Mouse (Mus musculus) NIH3T3 (cell line): ENCODE data around the gene Primpol.
A peak's percentile ranks its signal among the peaks of the same experiment; 100 is the strongest.

Experiments
- DNase-seq: peaks from one replicate; pipeline ENCODE4 v3.0.0-alpha.2; 2012; ENCODE audit warnings: low read depth

Gene Primpol

DNA sequence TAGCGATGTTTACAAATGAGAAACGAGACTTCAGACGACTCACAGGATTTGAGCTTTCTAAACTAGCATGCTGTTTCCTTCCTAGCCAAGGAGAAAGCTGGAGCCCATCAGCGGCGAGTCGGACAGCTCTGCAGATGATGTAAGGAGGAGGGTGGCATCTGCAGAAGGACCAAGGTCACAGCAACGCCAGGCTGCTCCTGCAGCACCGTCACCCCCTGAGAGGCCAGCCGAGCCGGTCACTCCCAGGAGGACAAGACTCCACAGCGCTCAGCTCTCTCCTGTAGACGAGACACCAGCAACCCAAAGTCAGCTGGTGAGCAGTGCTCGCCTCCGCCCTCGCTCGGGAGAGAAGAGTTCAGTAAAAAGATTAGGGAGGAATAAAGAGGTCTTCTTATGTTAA is 54.7 kb downstream of the Primpol start:
- no peak for DNase-seq

DNA sequence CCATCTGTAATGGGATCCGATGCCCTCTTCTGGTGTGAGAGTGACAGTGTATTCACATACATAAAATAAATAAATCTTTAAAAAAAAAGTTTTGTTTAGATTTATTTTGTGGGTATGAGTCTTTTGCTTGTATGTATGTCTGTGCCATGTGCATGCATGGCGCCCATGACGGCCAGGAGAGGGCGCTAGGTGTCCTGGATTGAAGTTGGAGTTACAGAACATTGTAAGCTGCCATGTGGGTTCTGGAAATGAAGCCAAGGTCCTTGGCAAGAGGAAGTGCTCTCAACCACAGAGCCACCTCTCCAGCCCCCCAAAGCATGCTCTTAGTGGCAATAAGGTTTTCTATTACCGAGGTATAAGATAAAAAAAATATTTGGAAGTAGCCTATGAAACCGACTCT is 57.6 kb downstream of the Primpol start:
- peak; percentile 68 for DNase-seq

DNA sequence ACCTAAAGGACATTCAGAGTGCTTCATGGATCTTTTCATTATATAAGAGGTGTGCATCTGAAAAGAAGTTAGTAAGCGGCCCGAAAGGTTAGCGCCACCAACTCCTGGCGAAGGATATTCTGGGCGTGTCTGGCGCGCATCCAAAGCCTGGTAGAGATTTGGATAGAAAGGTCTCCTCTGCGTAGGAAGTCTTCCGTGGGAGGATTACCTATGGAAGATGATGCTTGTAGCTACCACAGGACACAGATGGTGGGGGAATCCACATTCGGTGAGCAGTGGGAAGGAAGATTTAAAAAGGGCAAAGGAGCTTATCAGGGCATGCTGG is 64.6 kb downstream of the Primpol start:
- peak; percentile 36 for DNase-seq

DNA sequence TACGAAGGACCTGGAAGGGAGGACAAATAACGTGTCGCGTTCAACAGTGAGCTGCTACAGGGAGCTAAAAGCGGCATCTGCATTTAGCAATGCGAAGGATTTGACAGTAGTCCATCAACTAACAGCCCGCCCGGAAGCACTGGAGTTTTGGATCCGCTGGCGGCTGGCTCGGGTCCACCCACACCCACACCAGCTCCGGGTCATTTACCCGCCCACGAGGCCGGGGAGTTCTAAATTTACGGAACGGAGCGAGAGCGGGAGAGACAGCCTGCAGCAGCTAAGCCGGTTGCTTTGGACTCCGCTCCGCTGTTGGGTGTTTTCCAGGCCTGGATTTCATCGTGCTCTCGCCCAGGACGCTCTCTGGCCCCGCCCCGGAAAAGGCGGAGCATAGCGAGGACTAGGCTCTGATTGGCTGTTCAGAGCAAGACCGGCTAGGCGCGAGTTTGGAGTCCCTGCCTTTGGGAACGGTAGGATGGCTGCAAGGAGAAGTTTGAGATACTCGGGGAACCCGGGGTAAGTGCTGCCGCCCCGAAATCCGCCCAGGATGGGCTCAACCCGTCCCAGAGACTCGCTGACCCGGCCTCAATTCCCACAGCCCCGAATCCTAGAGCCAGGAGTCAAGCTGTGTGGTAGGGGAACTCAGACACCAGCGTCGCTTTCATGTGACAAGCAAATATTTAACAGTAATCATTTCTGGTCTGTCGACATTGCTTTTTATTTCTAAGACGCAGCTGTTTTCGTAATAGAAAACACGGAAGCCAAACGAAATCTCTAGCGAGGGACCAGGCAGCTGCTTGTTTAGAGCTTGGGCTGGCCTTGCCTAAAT is 65.2 kb downstream of the Primpol start, which contains the start of gene Cenpu:
TSS of gene Cenpu (plus strand) at position 414 of the 826 bp plus-strand sequence.
- DNase-seq = peak; percentile 100

DNA sequence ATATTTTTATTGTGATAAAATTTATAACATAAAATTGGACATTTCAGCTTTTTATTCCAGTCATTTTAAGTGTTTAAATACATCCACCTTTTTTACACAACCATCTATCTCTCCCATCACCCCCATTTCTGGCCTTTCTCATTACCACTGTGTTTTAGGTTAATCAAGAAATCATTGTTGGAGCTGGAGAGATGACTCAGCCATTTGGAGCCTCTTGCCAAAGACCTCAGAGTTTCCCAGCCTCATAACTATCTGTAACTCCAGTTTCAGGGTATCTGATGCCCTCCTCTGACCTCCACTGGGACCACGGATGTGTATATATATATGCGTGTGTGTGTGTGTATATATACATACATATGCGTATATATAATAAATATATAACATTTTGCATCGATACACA is 66.0 kb downstream of the Primpol start:
- DNase-seq = peak; percentile 69

DNA sequence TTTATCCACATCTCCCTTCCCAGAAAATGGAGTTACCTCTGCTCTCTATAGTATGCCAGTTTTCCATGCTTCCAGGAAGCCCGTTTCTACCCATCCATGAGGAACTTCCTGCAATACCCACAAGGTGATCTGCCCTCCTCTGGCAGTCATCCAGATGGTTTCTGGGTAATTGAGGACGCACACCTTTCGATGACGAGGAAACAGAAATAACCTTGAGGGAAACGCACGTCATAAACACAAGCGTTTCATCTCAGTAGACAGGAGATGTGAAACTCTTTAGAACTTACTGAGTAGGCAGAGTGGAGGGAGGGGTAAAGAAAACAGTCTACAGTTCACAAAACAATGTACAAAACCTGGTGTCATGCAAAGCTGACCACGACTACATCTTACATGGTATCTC is 67.0 kb downstream of the Primpol start:
- no peak for DNase-seq

DNA sequence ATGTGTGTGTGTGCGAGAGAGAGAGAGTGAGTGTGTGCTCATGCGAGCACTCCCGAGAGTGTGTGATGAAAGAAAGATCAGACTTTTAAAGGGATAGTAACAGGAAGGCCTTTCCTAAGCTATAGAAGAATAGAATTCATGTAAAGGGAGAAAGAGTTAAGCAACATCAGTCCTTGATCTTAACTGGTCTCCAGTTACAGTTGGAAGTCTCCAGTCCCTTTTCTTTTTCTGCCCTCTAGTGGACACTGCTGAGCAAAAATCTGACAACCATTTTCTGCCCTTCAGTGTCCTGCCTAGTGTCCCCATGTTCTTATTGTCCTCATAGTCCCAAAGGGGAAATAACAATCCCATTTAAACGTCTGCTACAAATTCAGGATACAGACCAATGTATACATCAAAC is 69.8 kb downstream of the Primpol start:
- DNase-seq = peak; percentile 87

DNA sequence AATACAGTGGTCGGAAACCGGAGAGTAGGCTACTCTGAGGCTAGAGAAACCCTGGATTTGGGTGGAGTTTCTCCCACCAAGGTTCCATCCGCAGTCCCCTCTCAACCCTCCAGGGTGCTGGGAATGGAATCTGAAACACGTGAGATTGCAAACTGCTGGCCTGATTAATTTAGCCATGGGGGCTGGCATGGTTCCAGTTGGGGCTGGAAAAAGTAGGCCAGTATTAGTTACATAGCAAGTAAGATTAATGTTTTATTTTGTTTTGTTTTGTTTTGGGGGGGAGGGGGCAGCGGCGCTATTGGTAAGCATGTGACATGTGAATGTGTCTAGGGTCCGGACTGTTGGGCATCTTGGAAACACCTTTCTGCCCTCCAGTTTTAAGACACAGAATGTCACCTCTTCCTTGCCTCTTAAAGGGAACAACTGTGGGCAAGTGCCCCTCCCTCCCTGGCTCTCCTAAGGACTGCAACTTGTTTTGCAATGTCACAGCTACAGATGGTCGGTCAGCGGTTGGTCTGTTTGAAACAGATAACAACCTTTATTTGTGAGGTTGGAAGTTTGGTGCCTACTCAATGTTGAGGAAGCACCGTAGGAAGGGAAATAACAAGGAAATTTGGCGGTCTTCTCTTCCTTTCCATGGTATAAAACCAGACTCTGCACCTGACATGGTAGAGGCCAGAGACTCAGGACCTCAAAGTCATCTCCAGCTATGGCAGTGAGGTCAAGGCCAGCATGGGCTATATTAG is 70.4 kb downstream of the Primpol start:
- peak; percentile 41 for DNase-seq

DNA sequence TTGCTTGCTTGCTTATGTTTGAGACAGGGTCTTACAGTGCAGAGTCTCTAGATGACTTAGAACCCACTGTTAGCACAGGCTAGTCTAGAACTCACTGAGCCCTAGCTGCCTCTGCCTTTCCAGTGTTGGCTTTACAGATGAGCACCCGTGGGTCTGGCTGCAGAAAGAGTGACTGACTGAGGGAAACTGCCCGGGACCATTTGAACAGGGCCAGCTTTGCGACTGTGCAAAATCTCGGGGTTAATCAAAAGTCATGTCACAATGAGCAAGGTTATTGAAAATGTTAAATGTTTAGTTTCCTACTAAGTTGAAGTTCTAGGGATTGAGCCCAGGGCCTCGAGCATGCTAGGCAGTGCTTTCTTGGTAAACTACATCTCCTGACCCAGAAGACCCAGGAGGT is 71.2 kb downstream of the Primpol start:
- DNase-seq = no peak

DNA sequence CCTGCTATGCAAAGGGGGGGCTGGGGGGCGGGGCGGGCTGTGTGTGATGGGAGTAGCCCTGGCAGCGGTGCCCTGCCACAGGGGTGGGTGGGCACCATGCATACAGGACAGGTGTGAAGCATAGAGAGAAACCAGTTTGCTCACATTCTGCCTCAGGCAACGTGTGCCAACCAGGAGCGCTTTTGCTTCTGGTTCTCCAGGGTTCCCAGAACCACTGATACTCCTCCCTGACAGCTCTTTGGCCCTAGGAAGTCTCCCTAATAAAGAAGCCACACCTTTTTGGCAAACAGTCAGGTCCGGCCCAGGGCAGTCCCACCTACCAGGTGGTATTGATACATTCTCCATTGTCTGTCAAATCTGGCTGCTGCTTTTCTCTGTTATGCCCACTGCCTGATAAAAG is 73.3 kb downstream of the Primpol start:
- DNase-seq = peak; percentile 9

DNA sequence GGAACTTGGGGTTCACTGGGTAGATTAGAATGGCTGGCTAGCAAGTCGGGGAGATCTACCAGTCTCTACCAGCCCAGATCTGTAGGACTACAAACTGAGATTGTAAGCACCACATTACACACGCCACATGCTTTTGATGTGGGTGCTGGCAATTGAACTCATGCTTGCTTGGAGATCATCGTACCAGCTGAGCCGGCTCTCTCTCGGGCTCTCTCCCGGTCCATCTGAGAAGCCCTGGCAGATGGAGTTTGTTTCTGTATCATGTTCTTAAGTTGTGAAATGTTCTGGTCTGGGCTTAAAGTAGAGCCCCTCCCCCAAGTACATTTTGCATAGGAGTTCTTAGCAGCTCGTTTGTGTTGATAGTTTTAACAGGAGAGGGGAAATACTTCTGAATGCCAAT is 73.8 kb downstream of the Primpol start:
- DNase-seq = peak; percentile 53

DNA sequence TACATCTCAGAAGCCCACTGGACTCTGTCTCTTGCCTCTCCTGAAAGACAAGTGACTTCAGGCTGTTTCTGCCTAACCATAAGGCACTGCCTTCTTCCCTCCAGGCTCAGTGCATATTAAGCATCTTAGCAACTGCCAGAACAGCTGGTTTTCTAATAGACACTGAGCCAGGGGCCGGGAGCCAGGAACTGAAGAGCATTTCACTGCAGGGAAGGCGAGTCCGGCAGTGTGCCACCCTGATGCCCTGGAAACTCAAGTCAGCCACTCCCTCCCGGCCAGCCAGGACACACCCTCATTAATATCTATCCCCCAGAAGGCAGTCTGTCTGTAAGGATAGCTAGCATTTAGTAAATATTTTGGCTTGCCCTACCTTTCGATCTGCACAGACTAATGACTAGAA is 77.3 kb downstream of the Primpol start:
- peak; percentile 43 for DNase-seq

DNA sequence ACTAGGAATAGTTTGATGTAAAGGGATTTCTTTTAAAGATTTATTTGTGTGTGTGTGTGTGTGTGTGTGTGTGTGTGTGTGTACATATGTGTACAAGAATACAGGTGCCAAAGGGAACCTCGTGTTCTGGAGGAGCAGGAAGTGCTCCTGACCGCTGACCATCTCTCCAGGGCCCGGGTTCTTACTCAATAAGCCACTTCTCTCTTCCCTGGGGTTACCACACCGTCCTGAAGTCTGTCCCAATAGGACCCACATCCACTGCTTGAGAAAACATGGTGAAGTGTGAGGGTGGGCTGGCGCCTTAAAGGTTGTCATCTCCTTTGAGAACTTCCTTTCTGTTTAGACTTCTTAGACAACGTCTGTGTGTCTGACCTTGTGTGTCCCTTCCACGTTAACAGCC is 83.1 kb downstream of the Primpol start:
- no peak for DNase-seq

DNA sequence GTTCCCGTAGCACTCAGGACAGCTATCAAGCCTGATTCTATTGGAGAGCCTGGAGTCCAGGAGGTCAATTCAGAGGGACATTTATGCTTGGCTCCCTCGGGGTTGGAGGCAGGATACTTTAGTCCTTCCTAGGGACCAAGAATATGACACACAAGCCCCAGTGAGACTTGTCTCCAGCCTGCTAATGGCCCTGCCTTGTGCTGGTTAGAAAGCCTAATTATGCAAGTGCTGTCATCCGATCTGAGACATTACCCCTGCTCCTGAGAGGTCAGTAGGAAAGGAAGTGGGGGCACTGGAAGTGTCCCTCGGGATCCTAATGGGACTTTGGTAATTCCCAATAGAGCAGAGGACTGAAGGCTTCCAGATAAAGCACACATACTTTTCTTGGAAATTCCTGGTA is 86.5 kb downstream of the Primpol start:
- no peak for DNase-seq

DNA sequence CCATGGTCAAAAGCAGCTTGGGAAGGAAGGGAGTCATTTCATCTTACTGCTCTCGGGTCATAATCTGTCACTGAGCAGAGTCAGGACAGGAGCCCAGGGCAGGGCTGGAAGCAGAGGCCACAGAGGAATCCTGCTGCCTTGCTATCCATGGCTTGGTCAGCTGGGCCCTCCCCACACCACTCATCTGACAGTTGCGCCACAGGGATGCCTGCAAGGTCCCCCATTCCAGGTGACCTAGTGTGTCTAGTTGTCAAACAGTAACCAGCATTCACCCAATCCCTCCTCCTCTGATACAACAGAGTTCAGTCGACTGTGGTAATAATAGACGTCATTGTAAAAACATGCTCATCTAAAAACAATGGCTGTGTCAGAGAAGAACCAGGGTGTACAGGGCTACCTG is 87.5 kb downstream of the Primpol start:
- no peak for DNase-seq

DNA sequence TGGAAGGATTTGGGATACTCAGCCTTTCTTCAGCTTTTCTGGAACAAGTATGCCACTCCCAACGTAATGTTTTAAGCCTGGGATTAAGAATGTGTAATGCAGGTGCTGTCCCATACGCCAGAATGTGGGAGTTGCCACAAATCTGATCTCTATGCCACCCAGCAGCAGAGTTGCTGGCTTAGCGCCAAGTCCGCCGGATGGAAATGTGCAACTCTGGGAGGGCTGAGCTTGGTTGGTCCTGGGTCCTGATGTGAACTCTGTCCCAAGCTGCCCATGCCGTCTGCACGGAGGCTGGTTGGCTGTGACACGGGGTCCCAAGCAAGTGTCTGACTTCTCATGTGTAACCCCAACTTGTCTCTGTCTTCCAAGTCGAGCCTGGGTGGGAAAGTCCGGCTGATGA is 90.2 kb downstream of the Primpol start:
- peak; percentile 10 for DNase-seq

DNA sequence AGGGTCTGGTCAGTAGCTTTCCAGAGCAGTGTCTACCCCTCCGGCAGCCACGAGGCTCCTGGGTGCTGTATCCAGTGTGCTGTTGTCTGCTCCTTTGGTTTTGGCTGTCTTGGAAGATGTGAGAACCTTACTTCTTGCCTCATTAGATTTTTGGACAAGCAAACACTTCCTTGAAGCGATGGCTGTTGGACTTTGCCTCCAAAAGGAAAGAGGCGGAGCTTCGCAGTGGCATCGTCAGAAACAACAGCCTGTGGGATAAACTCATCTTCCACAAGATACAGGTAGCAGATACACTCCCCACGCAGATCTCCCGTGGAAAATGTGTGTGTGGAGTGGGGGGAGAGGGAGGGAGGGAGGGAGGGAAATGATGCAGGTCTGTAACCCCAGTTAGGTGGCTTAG is 90.9 kb downstream of the Primpol start:
- DNase-seq = no peak
